Mouse (Mus musculus): ENCODE data around the gene Gm10944. TPM values are rescaled to one million over a fixed set of nuclear protein-coding genes. Genes with fewer than 3 reads are reported as not detected.

Gm10944 gene
- polyA plus RNA-seq (2021; fragmentation: Nextera tagmentation) = not detected in 2 replicates
- long read RNA-seq, experiment 1 = 0 reads
- long read RNA-seq, experiment 2 = 0 reads

DNA sequence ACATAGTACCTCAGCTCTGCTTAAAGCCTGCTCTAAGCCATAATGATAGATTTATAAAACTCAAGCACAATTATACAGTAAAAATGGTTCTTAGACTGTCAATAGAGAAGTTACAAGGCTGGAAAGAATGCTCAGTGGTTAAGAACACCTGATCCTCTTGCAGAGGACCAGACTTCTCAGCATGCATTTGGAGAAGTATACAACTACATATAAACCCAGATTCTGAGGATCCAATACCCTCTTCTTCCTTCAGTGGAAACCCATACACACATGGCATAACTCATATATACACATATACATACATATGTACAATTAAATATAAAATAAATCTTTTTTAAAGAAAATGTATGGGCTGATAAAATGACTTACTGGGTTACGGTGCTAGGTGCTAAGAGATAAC lies at the start of gene Gm10944:
Gene Gm10944 (plus strand): TSS at position 301 of the 400 bp plus-strand sequence.

Other genes starting within 250 kb of the Gm10944 start
- gene Adgb, start 209.0 kb upstream of the Gm10944 start, polyA plus RNA-seq (2021; fragmentation: Nextera tagmentation) = 0.10 and 0.12 TPM in 2 replicates
- 1.1 and 2.6 TPM in 2 replicates for gene Rab32, start 123.1 kb upstream of the Gm10944 start, polyA plus RNA-seq (2021; fragmentation: Nextera tagmentation)

All from left cerebral cortex, adult 6 months (tissue).